Mouse (Mus musculus): Measurements from ENCODE around the gene Slc9c1. TPM values are rescaled to one million over a fixed set of nuclear protein-coding genes. Genes with fewer than 3 reads are reported as not detected.

Slc9c1 gene
- polyA plus RNA-seq, 1 experiment = 0.03 TPM

DNA sequence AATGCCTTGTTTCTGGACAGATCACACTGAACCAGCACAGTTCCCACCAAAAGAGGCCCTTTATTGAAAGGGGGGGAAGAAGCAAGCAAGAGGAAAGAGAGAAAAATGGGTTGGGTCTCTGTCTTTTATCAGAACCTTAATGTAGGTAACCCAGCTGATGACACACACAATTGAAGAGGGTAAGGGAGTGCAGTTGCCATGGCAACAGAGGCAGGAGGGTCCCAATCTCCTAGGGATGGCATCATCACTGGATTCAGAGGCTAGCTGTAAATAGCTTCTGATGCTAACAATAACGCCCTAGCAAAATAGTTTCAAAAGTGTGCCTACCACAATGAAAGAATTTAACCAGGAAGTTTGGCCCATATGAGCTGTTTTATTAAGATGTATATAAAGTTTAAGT, 58.5 kb downstream of the Slc9c1 start:
- H3K4me3 ChIP-seq (ENCODE audit: control insufficient read depth, insufficient read depth, low read length) = no peak overlapping the region
- H3K27ac ChIP-seq (ENCODE audit: control insufficient read depth, insufficient read depth, low read length) = no peak overlapping the region
- H3K27me3 ChIP-seq (ENCODE audit: control insufficient read depth, insufficient read depth, low read length) = no peaks in the 10 kb centered on the region
- H3K36me3 ChIP-seq (ENCODE audit: control insufficient read depth, insufficient read depth, low read length) = no peaks in the 10 kb centered on the region
- no peaks in the 10 kb centered on the region for H3K4me1 ChIP-seq (replicated peaks; ENCODE audit: control insufficient read depth, insufficient read depth, low read length)
- no peak for DNase-seq
- 100% methylated on average over 1 of the region's 1 CpGs for WGBS
- TF ChIP-seq CTCF (IDR thresholded peaks at IDR 0.05; ENCODE audit: borderline replicate concordance, control insufficient read depth, extremely low read depth, insufficient read depth, low read length, poor library complexity) = no peak
- no peak for TF ChIP-seq POLR2A (IDR thresholded peaks at IDR 0.05; ENCODE audit: control insufficient read depth, extremely low read depth, insufficient read depth, low read length, poor library complexity)

DNA sequence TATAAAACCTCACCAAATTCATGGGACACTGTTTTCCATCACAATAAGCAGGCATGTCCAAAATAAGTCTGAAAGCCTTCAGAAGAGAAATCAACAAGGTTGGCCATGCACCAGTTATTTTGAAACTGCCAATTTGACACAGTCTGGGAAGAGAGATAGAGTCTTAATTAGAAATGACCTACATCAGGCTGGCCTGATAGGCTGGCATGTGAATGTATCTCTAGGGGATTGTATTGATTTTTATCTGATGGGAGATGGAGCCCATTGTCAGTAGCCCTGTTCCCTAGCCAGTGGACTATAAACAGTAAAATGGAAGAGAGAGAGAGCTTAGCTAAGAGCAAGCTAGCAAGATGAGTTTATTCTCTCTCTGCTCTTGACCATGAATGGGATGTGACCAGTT, 60.4 kb downstream of the Slc9c1 start:
- H3K4me1 ChIP-seq (replicated peaks; ENCODE audit: control insufficient read depth, insufficient read depth, low read length) = no peaks in the 10 kb centered on the region
- H3K4me3 ChIP-seq (ENCODE audit: control insufficient read depth, insufficient read depth, low read length) = no peak overlapping the region
- DNase-seq = no peak
- no peak overlapping the region for H3K27ac ChIP-seq (ENCODE audit: control insufficient read depth, insufficient read depth, low read length)
- no peaks in the 10 kb centered on the region for H3K36me3 ChIP-seq (ENCODE audit: control insufficient read depth, insufficient read depth, low read length)
- TF ChIP-seq CTCF (IDR thresholded peaks at IDR 0.05; ENCODE audit: borderline replicate concordance, control insufficient read depth, extremely low read depth, insufficient read depth, low read length, poor library complexity) = no peak
- TF ChIP-seq POLR2A (IDR thresholded peaks at IDR 0.05; ENCODE audit: control insufficient read depth, extremely low read depth, insufficient read depth, low read length, poor library complexity) = no peak
- H3K27me3 ChIP-seq (ENCODE audit: control insufficient read depth, insufficient read depth, low read length) = no peaks in the 10 kb centered on the region

DNA sequence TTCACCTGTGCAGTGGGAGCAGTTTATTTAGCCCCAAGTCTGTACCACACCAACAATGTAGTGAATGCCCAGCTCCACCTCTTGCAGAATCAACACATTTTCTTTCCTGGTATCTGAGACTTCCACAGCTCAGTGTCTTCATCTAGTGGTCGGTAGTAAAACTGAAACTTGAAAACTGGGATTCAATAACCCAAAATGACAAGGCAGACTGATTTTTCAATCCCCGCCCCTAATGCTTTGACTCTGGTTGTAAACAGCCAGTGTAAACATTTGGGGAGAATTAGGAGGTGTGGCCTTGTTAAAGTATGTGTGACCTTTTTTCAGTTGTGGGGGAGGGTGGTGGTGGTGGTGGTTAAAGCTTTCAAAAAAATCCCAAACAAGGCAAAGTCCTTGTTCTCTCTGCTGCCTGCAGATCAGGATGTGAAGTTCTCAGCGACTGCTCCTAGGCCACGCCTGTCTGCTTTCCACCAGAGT, 73.4 kb downstream of the Slc9c1 start:
- no peak for DNase-seq
- 60% methylated on average over 4 of the region's 4 CpGs for WGBS
- no peak overlapping the region for H3K27ac ChIP-seq (ENCODE audit: control insufficient read depth, insufficient read depth, low read length)
- H3K4me3 ChIP-seq (ENCODE audit: control insufficient read depth, insufficient read depth, low read length) = no peak overlapping the region
- no peaks in the 10 kb centered on the region for H3K27me3 ChIP-seq (ENCODE audit: control insufficient read depth, insufficient read depth, low read length)
- no peaks in the 10 kb centered on the region for H3K4me1 ChIP-seq (replicated peaks; ENCODE audit: control insufficient read depth, insufficient read depth, low read length)
- no peaks in the 10 kb centered on the region for H3K36me3 ChIP-seq (ENCODE audit: control insufficient read depth, insufficient read depth, low read length)
- TF ChIP-seq CTCF (IDR thresholded peaks at IDR 0.05; ENCODE audit: borderline replicate concordance, control insufficient read depth, extremely low read depth, insufficient read depth, low read length, poor library complexity) (no peak), POLR2A (IDR thresholded peaks at IDR 0.05; ENCODE audit: control insufficient read depth, extremely low read depth, insufficient read depth, low read length, poor library complexity) (no peak)

DNA sequence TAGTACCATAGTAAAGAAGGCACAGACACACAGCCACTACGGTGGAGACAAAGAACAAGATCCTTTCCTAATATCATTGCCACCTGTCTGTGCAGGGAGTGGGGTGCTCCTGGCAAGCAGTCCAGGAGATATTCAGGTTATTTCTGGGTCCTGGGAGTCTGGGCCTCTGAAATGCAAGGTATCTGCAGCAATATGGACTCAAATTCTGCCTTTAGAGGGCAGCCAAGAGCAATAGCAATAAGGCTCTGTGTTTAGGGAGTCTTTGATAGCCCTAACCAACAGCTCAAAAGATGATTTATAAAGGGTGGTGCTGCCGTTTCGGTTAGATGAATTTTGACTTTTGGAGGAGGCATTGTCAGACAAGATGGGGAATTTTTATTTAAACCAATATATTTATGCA, 74.2 kb downstream of the Slc9c1 start:
- DNase-seq = peak; percentile 34
- 50% methylated on average over 3 of the region's 3 CpGs for WGBS
- Histone ChIP-seq H3K27ac (ENCODE audit: control insufficient read depth, insufficient read depth, low read length) (no peak overlapping the region), H3K4me1 (replicated peaks; ENCODE audit: control insufficient read depth, insufficient read depth, low read length) (no peaks in the 10 kb centered on the region), H3K36me3 (ENCODE audit: control insufficient read depth, insufficient read depth, low read length) (no peaks in the 10 kb centered on the region), H3K4me3 (ENCODE audit: control insufficient read depth, insufficient read depth, low read length) (no peak overlapping the region), H3K27me3 (ENCODE audit: control insufficient read depth, insufficient read depth, low read length) (no peaks in the 10 kb centered on the region)
- TF ChIP-seq CTCF (IDR thresholded peaks at IDR 0.05; ENCODE audit: borderline replicate concordance, control insufficient read depth, extremely low read depth, insufficient read depth, low read length, poor library complexity) (no peak), POLR2A (IDR thresholded peaks at IDR 0.05; ENCODE audit: control insufficient read depth, extremely low read depth, insufficient read depth, low read length, poor library complexity) (no peak)

DNA sequence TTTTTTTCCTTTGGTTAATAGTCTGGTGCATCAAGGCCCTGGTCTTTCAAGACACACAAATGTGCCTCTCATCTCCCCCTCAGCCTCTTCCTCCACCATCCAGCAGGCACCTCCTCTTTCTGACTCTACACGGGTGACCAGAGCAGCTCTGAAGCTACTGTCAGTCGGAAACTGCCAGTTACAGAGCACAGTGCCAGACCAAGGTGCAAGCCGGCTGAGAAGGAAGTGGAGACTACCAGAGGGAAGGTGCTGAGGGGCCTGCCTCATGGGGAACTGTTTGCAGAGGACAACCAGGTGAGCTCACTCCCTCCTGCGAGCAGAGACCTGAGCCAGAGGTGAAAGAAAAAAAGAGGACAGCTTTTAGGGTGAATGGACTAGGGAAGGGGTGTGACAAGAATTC, 75.2 kb downstream of the Slc9c1 start, which contains the start of gene Gcsam:
TSS of gene Gcsam (plus strand) at position 114 of the 400 bp plus-strand sequence.
- WGBS = 22% methylated on average over 4 of the region's 4 CpGs
- H3K36me3 ChIP-seq (ENCODE audit: control insufficient read depth, insufficient read depth, low read length) = no peaks in the 10 kb centered on the region
- no peak for DNase-seq
- H3K27ac ChIP-seq (ENCODE audit: control insufficient read depth, insufficient read depth, low read length) = no peak within 1 kb of the TSS
- no peaks in the 10 kb centered on the region for H3K4me1 ChIP-seq (replicated peaks; ENCODE audit: control insufficient read depth, insufficient read depth, low read length)
- H3K4me3 ChIP-seq (ENCODE audit: control insufficient read depth, insufficient read depth, low read length) = no peak within 1 kb of the TSS
- H3K27me3 ChIP-seq (ENCODE audit: control insufficient read depth, insufficient read depth, low read length) = no peaks in the 10 kb centered on the region
- TF ChIP-seq CTCF (IDR thresholded peaks at IDR 0.05; ENCODE audit: borderline replicate concordance, control insufficient read depth, extremely low read depth, insufficient read depth, low read length, poor library complexity) (no peak), POLR2A (IDR thresholded peaks at IDR 0.05; ENCODE audit: control insufficient read depth, extremely low read depth, insufficient read depth, low read length, poor library complexity) (no peak)

DNA sequence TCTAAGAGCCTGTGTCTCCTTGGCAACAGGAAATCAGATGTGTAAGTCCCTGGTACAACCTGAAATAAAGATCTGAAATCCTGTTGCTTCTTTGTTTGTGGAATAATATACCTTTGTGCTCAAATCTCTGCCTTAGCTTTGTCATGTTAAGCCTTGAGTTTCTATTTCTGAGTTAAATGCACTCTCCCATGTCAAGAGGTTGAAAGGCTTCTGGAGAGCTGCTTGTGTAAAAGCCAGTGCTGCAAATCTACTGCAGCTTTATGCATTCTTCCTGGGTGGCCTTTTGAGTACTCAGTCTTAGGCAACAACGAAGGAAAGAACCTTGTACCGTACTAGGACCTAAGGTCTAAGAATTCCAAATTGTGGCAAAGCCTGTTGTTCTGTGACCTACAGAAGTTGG, 78.1 kb downstream of the Slc9c1 start:
- Histone ChIP-seq H3K4me3 (ENCODE audit: control insufficient read depth, insufficient read depth, low read length) (no peak overlapping the region), H3K4me1 (replicated peaks; ENCODE audit: control insufficient read depth, insufficient read depth, low read length) (no peaks in the 10 kb centered on the region), H3K27ac (ENCODE audit: control insufficient read depth, insufficient read depth, low read length) (no peak overlapping the region), H3K36me3 (ENCODE audit: control insufficient read depth, insufficient read depth, low read length) (no peaks in the 10 kb centered on the region), H3K27me3 (ENCODE audit: control insufficient read depth, insufficient read depth, low read length) (no peaks in the 10 kb centered on the region)
- no peak for DNase-seq
- 90% methylated on average over 2 of the region's 2 CpGs for WGBS
- TF ChIP-seq POLR2A (IDR thresholded peaks at IDR 0.05; ENCODE audit: control insufficient read depth, extremely low read depth, insufficient read depth, low read length, poor library complexity) (no peak), CTCF (IDR thresholded peaks at IDR 0.05; ENCODE audit: borderline replicate concordance, control insufficient read depth, extremely low read depth, insufficient read depth, low read length, poor library complexity) (no peak)

DNA sequence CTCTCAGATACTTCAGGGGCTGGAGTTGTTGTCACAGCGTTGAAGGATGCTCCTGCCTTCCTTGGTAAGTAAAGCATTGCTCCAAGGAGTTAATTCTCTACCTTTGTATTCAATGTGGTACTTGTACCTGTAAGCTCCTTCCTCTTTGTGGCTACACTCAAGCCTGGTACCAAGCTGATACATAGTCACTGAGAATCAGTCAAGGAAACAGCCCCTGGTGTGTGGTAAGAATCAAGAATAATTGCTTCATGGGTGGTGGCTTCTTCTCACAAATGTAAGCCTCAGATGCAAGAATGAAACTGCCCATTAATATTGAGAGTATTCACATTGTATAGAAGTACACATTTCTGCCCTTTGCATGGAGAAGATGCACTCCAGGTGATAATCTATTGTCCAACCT, 80.8 kb downstream of the Slc9c1 start:
- H3K27me3 ChIP-seq (ENCODE audit: control insufficient read depth, insufficient read depth, low read length) = no peaks in the 10 kb centered on the region
- no peaks in the 10 kb centered on the region for H3K4me1 ChIP-seq (replicated peaks; ENCODE audit: control insufficient read depth, insufficient read depth, low read length)
- TF ChIP-seq CTCF (IDR thresholded peaks at IDR 0.05; ENCODE audit: borderline replicate concordance, control insufficient read depth, extremely low read depth, insufficient read depth, low read length, poor library complexity) (no peak), POLR2A (IDR thresholded peaks at IDR 0.05; ENCODE audit: control insufficient read depth, extremely low read depth, insufficient read depth, low read length, poor library complexity) (no peak)
- H3K27ac ChIP-seq (ENCODE audit: control insufficient read depth, insufficient read depth, low read length) = no peak overlapping the region
- no peak for DNase-seq
- WGBS = 87% methylated on average over 1 of the region's 1 CpGs
- H3K36me3 ChIP-seq (ENCODE audit: control insufficient read depth, insufficient read depth, low read length) = no peaks in the 10 kb centered on the region
- H3K4me3 ChIP-seq (ENCODE audit: control insufficient read depth, insufficient read depth, low read length) = no peak overlapping the region

All from thymus, adult 2 months (tissue).